Mouse (Mus musculus) liver, postnatal 0 days (tissue): ENCODE data around the gene Clstn1.

Experiments used
- CTCF ChIP-seq: sonication (generic); IDR thresholded peaks from 2 replicates; pipeline ENCODE4 v1.5.1; 2016; ENCODE audit warnings: antibody characterized with exemption, low read depth
- EP300 ChIP-seq: IDR thresholded peaks from 2 replicates; pipeline ENCODE4 v1.6.1; 2016; ENCODE audit warnings: antibody characterized with exemption, low read depth, mild to moderate bottlenecking

- TF ChIP-seq EP300 = no peak
- TF ChIP-seq CTCF = peak; percentile 83
These were observed 25.2 kb downstream of the Clstn1 start for GRCm38 (mm10) chr4:149611376-149612044.
